2 mouse cellular contexts compared by ENCODE assay signal in the genomic region with DNA sequence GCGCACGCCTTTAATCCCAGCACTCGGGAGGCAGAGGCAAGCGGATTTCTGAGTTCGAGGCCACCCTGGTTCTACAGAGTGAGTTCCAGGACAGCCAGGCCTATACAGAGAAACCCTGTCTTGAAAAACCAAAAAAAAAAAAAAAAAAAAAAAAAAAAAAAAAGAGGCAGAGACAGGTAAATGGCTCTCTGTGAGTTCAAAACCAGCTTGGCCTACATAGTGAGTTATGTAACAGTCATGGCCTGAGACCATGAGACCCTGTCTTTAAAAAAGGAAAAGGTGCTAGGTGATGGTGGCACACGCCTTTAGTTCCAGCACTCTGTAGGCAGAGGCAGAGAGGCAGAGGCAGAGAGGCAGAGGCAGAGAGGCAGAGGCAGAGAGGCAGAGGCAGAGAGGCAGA. TPM values are rescaled to one million over a fixed set of nuclear protein-coding genes. Genes with fewer than 3 reads are reported as not detected.
DNase-seq lines count a peak whose midpoint lies in the region; TF ChIP-seq lines count a peak whose summit lies in the region.
"Not testable (repeated sequence)": the region's sequence is repeated elsewhere in the genome, so short reads cannot be mapped to it uniquely, and the experiment has no call there.

No protein-coding gene starts in this region.

- TF ChIP-seq CTCF in MEL (IDR thresholded peaks at IDR 0.05 in 2 of 3, conservative IDR thresholded peaks at IDR 0.05 in 1 of 3; ENCODE audit: control insufficient read depth in 1 of 3, insufficient read depth in 1 of 3, low read depth in 2 of 3, low read length in 3 of 3, poor library complexity in 1 of 3, severe bottlenecking in 1 of 3), result not testable (repeated sequence)

- H3K27ac ChIP-seq in ES-E14 (ENCODE audit: insufficient read depth, low read depth, low read length, poor library complexity, severe bottlenecking); MEL (ENCODE audit: control insufficient read depth, low read depth, low read length): not testable (repeated sequence)

- H3K9ac ChIP-seq in ES-E14 (ENCODE audit: insufficient read depth, low read depth, low read length, poor library complexity, severe bottlenecking); MEL (ENCODE audit: control insufficient read depth, low read depth, low read length, poor library complexity, severe bottlenecking): not testable (repeated sequence)

- not testable (repeated sequence) for H3K79me2 ChIP-seq in MEL (ENCODE audit: control insufficient read depth, insufficient read depth, low read length, poor library complexity)

- TF ChIP-seq RAD21 in MEL (IDR thresholded peaks at IDR 0.05; ENCODE audit: low read depth, low read length), result not testable (repeated sequence)

- TF ChIP-seq EP300 in MEL (IDR thresholded peaks at IDR 0.05; ENCODE audit: low read depth in 1 of 2, low read length in 2 of 2), result not testable (repeated sequence)

- H3K4me1 ChIP-seq in ES-E14 (ENCODE audit: control insufficient read depth in 2 of 2, insufficient read depth in 2 of 2, low read length in 2 of 2, poor library complexity in 1 of 2); MEL (ENCODE audit: control insufficient read depth in 1 of 2, insufficient read depth in 2 of 2, low read length in 2 of 2): not testable (repeated sequence)

- H3K36me3 ChIP-seq in ES-E14 (ENCODE audit: control insufficient read depth, insufficient read depth, low read length, poor library complexity, severe bottlenecking); MEL (ENCODE audit: control insufficient read depth in 1 of 2, insufficient read depth in 2 of 2, low read length in 2 of 2): not testable (repeated sequence)

- in situ Hi-C loops in ES-E14 (cut with MboI; ENCODE audit: low sequenced_read_pairs in 2 of 2, unreplicated experiment in 2 of 2), result not testable (repeated sequence)

- DNase-seq in ES-E14 (ENCODE audit: low read depth, low spot score); MEL (ENCODE audit: low read depth, low spot score): not testable (repeated sequence)

- not testable (repeated sequence) for H3K27me3 ChIP-seq in MEL (ENCODE audit: control insufficient read depth in 1 of 2, insufficient read depth in 2 of 2, low read length in 2 of 2)

- H3K9me3 ChIP-seq in ES-E14 (ENCODE audit: control insufficient read depth, insufficient read depth, low read depth, low read length); MEL (replicated peaks; ENCODE audit: insufficient read depth, low read length): not testable (repeated sequence)

- TF ChIP-seq POLR2A in MEL (IDR thresholded peaks at IDR 0.05; ENCODE audit: control insufficient read depth in 1 of 2, insufficient read depth in 1 of 2, low read depth in 1 of 2, low read length in 2 of 2, poor library complexity in 1 of 2), result not testable (repeated sequence)

- not testable (repeated sequence) for H3K4me3 ChIP-seq in ES-E14 (ENCODE audit: insufficient read depth in 1 of 2, low read depth in 1 of 2, low read length in 2 of 2, poor library complexity in 1 of 2, severe bottlenecking in 1 of 2); MEL (ENCODE audit: control insufficient read depth in 1 of 2, insufficient read depth in 1 of 2, low read depth in 2 of 2, low read length in 2 of 2)

TF ChIP-seq in ES-E14, 5 proteins besides CTCF, POLR2A, EP300 and RAD21:
- TF ChIP-seq ZNF384 (IDR thresholded peaks at IDR 0.05; ENCODE audit: low read depth, low read length), result peak; percentile 87

TF ChIP-seq in MEL, 35 proteins besides CTCF, POLR2A, EP300 and RAD21:
- peak; percentile 54 for TF ChIP-seq ZNF384 (IDR thresholded peaks at IDR 0.05; ENCODE audit: low read depth, low read length)
TF ChIP-seq in MEL: peak in this region for 1; not testable (repeated sequence) for 34.

RNA-seq across cellular contexts. Expression of a gene that starts 13.8 kb away (rescaled TPM):
- total RNA-seq in ES-E14 (2012; rRNA removed) (12.1 and 13.6 TPM in 2 replicates), MEL (2012; rRNA removed) (2.2 and 2.4 TPM in 2 replicates)
- 1 to 10 TPM in 1 of 2 experiments, not detected in 1; 5.8 TPM for polyA plus RNA-seq in MEL (2012; ENCODE audit: insufficient read depth in 1 of 2, insufficient read length in 2 of 2, low read depth in 1 of 2, low replicate concordance in 2 of 2, missing spikeins in 1 of 2)
